Mouse (Mus musculus): ENCODE results near the gene Eid1. TPM values are rescaled to one million over a fixed set of nuclear protein-coding genes. Genes with fewer than 3 reads are reported as not detected.

Eid1 gene
- total RNA-seq, 1 experiment: 23.6 TPM

DNA sequence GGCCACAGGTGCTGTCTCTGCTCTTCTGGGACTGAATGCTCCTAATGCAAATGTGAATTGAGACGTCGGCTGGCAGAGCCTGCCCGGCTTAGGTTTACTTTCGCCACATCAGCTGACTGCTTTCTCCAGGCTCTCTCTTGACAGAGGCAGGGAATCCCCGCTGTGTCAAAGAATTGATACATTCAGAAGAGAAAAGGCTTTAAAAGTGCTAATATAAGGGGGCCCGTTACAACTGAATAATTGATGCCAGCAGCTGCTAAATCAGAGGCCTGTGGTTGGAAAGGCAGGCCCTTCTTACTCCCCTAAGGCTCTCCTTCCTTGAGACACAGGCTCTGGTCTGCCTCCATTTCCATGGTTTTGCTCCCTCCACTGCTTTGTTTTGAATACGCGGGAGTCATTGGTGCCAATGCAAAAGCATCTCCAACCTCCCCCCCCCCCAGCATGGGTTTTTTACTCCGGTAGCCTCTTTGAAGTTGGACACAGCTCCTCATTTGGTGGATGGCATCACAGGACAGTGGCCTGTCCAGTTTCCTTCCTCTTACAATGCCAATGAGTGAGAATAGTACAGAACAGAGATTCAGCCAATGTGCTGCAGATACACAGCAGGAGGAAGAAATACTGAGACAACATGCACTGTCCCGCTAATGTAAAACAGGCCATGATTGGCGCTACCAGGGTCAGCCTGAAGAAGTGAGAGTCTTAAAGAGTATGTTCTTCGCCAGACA is 32.2 kb downstream of the Eid1 start:
- no peak overlapping the region for H3K9ac ChIP-seq (ENCODE audit: insufficient read depth, low read depth, low read length, poor library complexity, severe bottlenecking)
- TF ChIP-seq ZNF384 (IDR thresholded peaks at IDR 0.05; ENCODE audit: low read depth, low read length): no peak
- TF ChIP-seq HCFC1 (IDR thresholded peaks at IDR 0.05; ENCODE audit: borderline replicate concordance, insufficient read depth, low read length): no peak
- no peak for TF ChIP-seq MAFK (IDR thresholded peaks at IDR 0.05; ENCODE audit: insufficient read depth, low read depth, low read length)
- no peak for TF ChIP-seq CHD2 (IDR thresholded peaks at IDR 0.05; ENCODE audit: low read depth, low read length)
- no peak for TF ChIP-seq ZC3H11A (IDR thresholded peaks at IDR 0.05; ENCODE audit: borderline replicate concordance, low read depth, low read length)
- H3K36me3 ChIP-seq (ENCODE audit: control insufficient read depth, insufficient read depth, low read length, poor library complexity, severe bottlenecking): no peaks in the 10 kb centered on the region
- H3K4me1 ChIP-seq (ENCODE audit: control insufficient read depth in 2 of 2, insufficient read depth in 2 of 2, low read length in 2 of 2, poor library complexity in 1 of 2): peaks cover 8 to 11% of the 10 kb centered on the region in 2 experiments; a peak in 3 of 4 replicates
- H3K9me3 ChIP-seq (ENCODE audit: control insufficient read depth, insufficient read depth, low read depth, low read length): no peaks in the 10 kb centered on the region
- H3K27ac ChIP-seq (ENCODE audit: insufficient read depth, low read depth, low read length, poor library complexity, severe bottlenecking): no peak overlapping the region
- in situ Hi-C loops (cut with MboI; ENCODE audit: low sequenced_read_pairs in 2 of 2, unreplicated experiment in 2 of 2): no loop called here
- peak; percentile 68 for DNase-seq (ENCODE audit: low read depth, low spot score)
- H3K4me3 ChIP-seq (ENCODE audit: insufficient read depth in 1 of 2, low read depth in 1 of 2, low read length in 2 of 2, poor library complexity in 1 of 2, severe bottlenecking in 1 of 2): no peak overlapping the region

DNA sequence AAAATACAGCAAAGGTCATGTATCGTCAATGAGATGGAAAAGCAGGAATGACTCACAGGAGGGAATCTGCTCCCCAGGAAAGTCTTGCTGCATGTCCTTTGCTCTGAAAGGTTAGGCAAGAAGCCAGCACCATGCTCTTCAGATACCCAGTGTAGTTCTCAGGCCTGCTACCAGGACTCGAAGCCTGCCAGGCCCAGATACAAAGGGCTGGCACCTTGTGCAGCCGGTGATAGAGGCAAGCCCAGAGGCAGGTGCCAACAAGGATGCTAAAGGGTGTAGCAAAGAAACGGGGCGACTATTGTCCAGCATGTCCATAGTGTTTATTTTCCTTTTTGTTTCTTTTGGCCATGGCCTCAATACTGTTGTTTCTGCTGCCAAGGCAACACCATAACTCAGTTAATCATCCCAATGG is 33.6 kb downstream of the Eid1 start:
- no peaks in the 10 kb centered on the region for H3K36me3 ChIP-seq (ENCODE audit: control insufficient read depth, insufficient read depth, low read length, poor library complexity, severe bottlenecking)
- no peak overlapping the region for H3K27ac ChIP-seq (ENCODE audit: insufficient read depth, low read depth, low read length, poor library complexity, severe bottlenecking)
- no peak for DNase-seq (ENCODE audit: low read depth, low spot score)
- no peak overlapping the region for H3K9ac ChIP-seq (ENCODE audit: insufficient read depth, low read depth, low read length, poor library complexity, severe bottlenecking)
- no peak overlapping the region for H3K4me3 ChIP-seq (ENCODE audit: insufficient read depth in 1 of 2, low read depth in 1 of 2, low read length in 2 of 2, poor library complexity in 1 of 2, severe bottlenecking in 1 of 2)
- H3K9me3 ChIP-seq (ENCODE audit: control insufficient read depth, insufficient read depth, low read depth, low read length): no peaks in the 10 kb centered on the region
- H3K4me1 ChIP-seq (ENCODE audit: control insufficient read depth in 2 of 2, insufficient read depth in 2 of 2, low read length in 2 of 2, poor library complexity in 1 of 2): peaks cover 8 to 11% of the 10 kb centered on the region in 2 experiments; a peak in 3 of 4 replicates
- no peak for TF ChIP-seq ZC3H11A (IDR thresholded peaks at IDR 0.05; ENCODE audit: borderline replicate concordance, low read depth, low read length)
- TF ChIP-seq CHD2 (IDR thresholded peaks at IDR 0.05; ENCODE audit: low read depth, low read length): no peak
- in situ Hi-C loops (cut with MboI; ENCODE audit: low sequenced_read_pairs in 2 of 2, unreplicated experiment in 2 of 2): no loop called here

DNA sequence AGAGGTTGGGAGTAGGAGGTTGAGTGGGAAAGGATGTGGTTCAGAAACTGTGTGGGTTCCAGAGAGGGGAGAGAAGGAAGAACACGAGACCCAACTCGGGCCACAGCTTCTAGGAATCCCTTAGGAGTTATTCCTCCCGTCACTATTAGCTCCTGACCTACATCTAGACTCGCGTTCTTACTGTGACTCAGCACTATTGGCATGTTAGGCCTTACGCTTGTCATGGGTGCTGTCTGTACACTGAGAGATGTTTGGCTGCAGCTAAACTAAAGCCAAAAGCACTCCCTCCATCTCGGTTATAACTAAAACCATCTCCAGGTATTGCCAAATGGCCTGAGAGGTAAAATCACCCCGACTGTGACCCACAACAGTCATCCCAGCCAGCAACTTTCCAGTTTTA is 43.7 kb downstream of the Eid1 start:
- H3K4me1 ChIP-seq (ENCODE audit: control insufficient read depth in 2 of 2, insufficient read depth in 2 of 2, low read length in 2 of 2, poor library complexity in 1 of 2): peaks cover 0 to 8% of the 10 kb centered on the region in 2 experiments; a peak in 1 of 4 replicates
- no peak overlapping the region for H3K4me3 ChIP-seq (ENCODE audit: insufficient read depth in 1 of 2, low read depth in 1 of 2, low read length in 2 of 2, poor library complexity in 1 of 2, severe bottlenecking in 1 of 2)
- no peak overlapping the region for H3K9ac ChIP-seq (ENCODE audit: insufficient read depth, low read depth, low read length, poor library complexity, severe bottlenecking)
- no peak for TF ChIP-seq CHD2 (IDR thresholded peaks at IDR 0.05; ENCODE audit: low read depth, low read length)
- peak; percentile 79 for TF ChIP-seq MAFK (IDR thresholded peaks at IDR 0.05; ENCODE audit: insufficient read depth, low read depth, low read length)
- H3K9me3 ChIP-seq (ENCODE audit: control insufficient read depth, insufficient read depth, low read depth, low read length): no peaks in the 10 kb centered on the region
- no peak for DNase-seq (ENCODE audit: low read depth, low spot score)
- in situ Hi-C loops (cut with MboI; ENCODE audit: low sequenced_read_pairs in 2 of 2, unreplicated experiment in 2 of 2): no loop called here
- H3K36me3 ChIP-seq (ENCODE audit: control insufficient read depth, insufficient read depth, low read length, poor library complexity, severe bottlenecking): no peaks in the 10 kb centered on the region
- H3K27ac ChIP-seq (ENCODE audit: insufficient read depth, low read depth, low read length, poor library complexity, severe bottlenecking): no peak overlapping the region

DNA sequence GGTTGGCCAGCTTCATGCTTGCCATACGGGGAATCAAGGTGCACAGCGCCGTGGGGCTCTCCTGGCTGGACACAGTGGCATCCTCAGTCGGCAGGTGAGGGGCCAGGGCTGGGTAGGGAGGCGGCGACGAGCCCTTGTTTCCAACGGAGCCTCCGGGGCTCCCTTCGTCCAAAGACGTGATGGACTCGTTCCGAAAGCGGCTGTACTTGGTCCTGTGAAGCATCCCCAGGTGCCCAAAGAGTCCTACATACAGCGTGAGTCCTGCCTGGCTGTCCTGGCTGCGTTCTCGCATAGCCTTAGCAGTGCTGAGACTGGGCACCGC is 50.2 kb downstream of the Eid1 start:
- Histone ChIP-seq H3K27ac (ENCODE audit: insufficient read depth, low read depth, low read length, poor library complexity, severe bottlenecking) (no peak overlapping the region), H3K4me1 (ENCODE audit: control insufficient read depth in 2 of 2, insufficient read depth in 2 of 2, low read length in 2 of 2, poor library complexity in 1 of 2) (peaks cover 0 to 11% of the 10 kb centered on the region in 2 experiments; a peak in 2 of 4 replicates), H3K36me3 (ENCODE audit: control insufficient read depth, insufficient read depth, low read length, poor library complexity, severe bottlenecking) (no peaks in the 10 kb centered on the region), H3K9me3 (ENCODE audit: control insufficient read depth, insufficient read depth, low read depth, low read length) (no peaks in the 10 kb centered on the region), H3K9ac (ENCODE audit: insufficient read depth, low read depth, low read length, poor library complexity, severe bottlenecking) (no peak overlapping the region), H3K4me3 (ENCODE audit: insufficient read depth in 1 of 2, low read depth in 1 of 2, low read length in 2 of 2, poor library complexity in 1 of 2, severe bottlenecking in 1 of 2) (peak overlapping the region; percentile 42 to 53)
- in situ Hi-C loops (cut with MboI; ENCODE audit: low sequenced_read_pairs in 2 of 2, unreplicated experiment in 2 of 2): no loop called here
- DNase-seq (ENCODE audit: low read depth, low spot score): no peak
- TF ChIP-seq MAFK (IDR thresholded peaks at IDR 0.05; ENCODE audit: insufficient read depth, low read depth, low read length): no peak
- no peak for TF ChIP-seq CHD2 (IDR thresholded peaks at IDR 0.05; ENCODE audit: low read depth, low read length)
- no peak for TF ChIP-seq ZC3H11A (IDR thresholded peaks at IDR 0.05; ENCODE audit: borderline replicate concordance, low read depth, low read length)
- no peak for TF ChIP-seq HCFC1 (IDR thresholded peaks at IDR 0.05; ENCODE audit: borderline replicate concordance, insufficient read depth, low read length)
- TF ChIP-seq ZNF384 (IDR thresholded peaks at IDR 0.05; ENCODE audit: low read depth, low read length): no peak

Measured in ES-E14 (cell line).